Mouse (Mus musculus) heart, postnatal 36 days (tissue): ENCODE measurements around the gene Ubap1. TPM values are rescaled to one million over a fixed set of nuclear protein-coding genes. Genes with fewer than 3 reads are reported as not detected.

Experiments used
- DNase-seq, 2 experiments: peaks; one replicate each; pipeline ENCODE4 v3.0.0; 2021 to 2022
- intact Hi-C: fragments of 180-260 bp; cut with DNase I; formaldehyde crosslinking; loops from one replicate; pipeline ENCODE4 v1.15.1; 2025
- total RNA-seq, 2 experiments: library from RNA; stranded (reverse); gene quantifications; 2 replicates each; pipeline ENCODE4 v1.2.3; 2021

Ubap1 gene
- total RNA-seq, 2 experiments from 2014 or later = 34.1 to 40.3 TPM

DNA sequence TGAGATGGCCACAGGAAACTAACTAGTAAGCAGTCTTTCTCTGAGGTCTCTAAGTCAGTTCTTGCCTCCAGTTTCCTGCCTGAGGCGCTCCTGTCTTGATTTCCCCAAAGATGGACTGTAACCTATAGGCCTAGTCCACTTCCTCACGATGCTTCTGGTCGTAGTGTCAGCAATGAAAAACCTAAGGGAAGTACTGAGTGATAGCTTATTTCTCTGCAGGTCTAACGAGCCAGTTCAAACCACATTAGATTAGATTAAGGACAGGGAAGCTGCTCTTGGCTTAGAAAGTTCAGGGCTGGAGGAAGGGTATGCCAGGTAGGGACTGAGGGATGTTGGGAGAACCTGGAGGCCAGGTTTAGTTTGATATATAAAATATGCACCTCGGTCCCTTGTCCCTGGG is 52.8 kb downstream of the Ubap1 start:
- intact Hi-C loops = no loop called here
- no peak for DNase-seq

GRCm38 (mm10) chr4:41406597-41406996 is 57.8 kb downstream of the Ubap1 start:
- intact Hi-C loops = no loop called here
- DNase-seq = no peak

- DNase-seq = no peak
- intact Hi-C loops = no loop called here
Measured at GRCm38 (mm10) chr4:41407353-41407752, 58.6 kb downstream of the Ubap1 start.

DNA sequence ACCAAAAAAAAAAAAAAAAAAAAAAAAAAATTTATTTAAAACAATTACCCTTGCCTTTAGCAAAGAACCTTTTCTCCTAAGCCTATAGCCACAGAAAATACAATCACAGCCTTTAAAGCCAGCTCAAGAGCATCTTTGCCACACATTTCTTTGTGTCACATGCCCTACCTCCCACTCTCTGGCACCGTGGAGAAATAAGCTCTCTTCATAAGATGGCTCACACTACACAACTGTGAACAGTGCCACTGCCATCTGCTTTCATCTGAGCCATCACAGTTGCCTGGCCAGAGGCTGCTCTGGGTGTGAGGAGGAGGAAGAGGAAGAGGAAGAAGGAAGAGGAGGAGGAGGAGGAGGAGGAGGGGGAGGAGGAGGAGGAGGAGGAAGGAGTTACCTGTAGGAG is 60.5 kb downstream of the Ubap1 start:
- no peak for DNase-seq
- intact Hi-C loops = no loop called here

DNA sequence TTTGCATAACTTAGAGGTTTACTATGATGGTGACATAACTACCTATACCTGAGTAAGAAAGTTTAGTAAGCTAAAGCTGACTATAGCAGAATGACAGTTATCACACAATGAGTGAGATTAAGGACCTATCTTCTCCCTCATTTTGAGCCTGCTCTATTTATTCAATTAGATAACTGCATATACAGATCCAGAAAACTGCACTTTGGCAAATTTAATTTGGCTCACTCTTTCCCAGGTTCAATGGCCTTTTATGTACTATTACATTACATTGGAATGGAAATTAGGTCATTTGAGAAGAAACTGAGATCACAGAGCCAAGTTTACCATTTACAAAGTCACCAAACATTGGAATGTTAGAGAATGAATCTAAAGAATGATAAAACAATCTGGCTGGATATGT is 68.2 kb downstream of the Ubap1 start:
- no peak for DNase-seq
- intact Hi-C loops = no loop called here

DNA sequence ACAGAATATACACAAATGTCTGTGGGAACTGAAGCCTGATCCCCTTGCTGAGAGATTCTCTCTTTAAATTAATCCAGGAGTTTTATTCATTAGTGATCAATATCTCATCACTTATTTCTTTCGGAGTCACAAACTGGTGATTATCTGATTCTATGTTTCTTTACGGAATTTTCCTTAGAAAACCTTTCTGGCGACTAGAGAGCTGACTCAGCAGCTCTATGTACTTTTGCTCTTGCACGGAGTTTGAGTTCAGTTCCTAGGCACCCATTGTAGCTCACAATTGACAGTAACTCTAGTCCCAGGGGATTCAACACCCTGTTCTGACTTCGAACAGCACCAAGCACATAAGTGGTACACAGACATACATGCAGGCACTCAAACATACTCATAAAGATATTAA is 90.1 kb downstream of the Ubap1 start:
- DNase-seq = no peak
- intact Hi-C loops = no loop called here

Other genes with a start within 250 kb of the Ubap1 start
- 10 to 100 TPM; 14.8 to 15.8 TPM for gene Nol6, start 224.5 kb upstream of the Ubap1 start, total RNA-seq
- gene Ube2r2, start 213.3 kb upstream of the Ubap1 start, total RNA-seq = 100 to 1,000 TPM; 136 to 137 TPM
- gene Ubap2, start 73.9 kb upstream of the Ubap1 start, total RNA-seq = 10 to 100 TPM; 59.4 to 61.1 TPM
- gene Dcaf12, start 34.1 kb upstream of the Ubap1 start, total RNA-seq = 10 to 100 TPM; 37.9 to 43.4 TPM
- gene Kif24, start 115.9 kb downstream of the Ubap1 start, total RNA-seq = 1 to 10 TPM in 1 of 2 experiments, under 1 TPM in 1; 0.35 to 1.2 TPM
- gene Nudt2, start 116.2 kb downstream of the Ubap1 start, total RNA-seq = 10 to 100 TPM; 29.0 to 32.7 TPM
- gene AI464131, start 154.1 kb downstream of the Ubap1 start, total RNA-seq = 10 to 100 TPM; 11.6 to 11.8 TPM
- gene 1110017D15Rik, start 168.3 kb downstream of the Ubap1 start, total RNA-seq = under 1 TPM in 1 of 2 experiments, not detected in 1; 0.43 TPM
- gene Fam219a, start 220.5 kb downstream of the Ubap1 start, total RNA-seq = 10 to 100 TPM; 14.7 to 15.1 TPM
- 1 to 10 TPM; 2.6 to 3.7 TPM for gene Dnaic1, start 220.8 kb downstream of the Ubap1 start, total RNA-seq